Mouse (Mus musculus) thymus, adult 2 months (tissue): Measurements from ENCODE around the gene Eif5. TPM values are rescaled to one million over a fixed set of nuclear protein-coding genes. Genes with fewer than 3 reads are reported as not detected.

ENCODE experiments used
- DNase-seq: peaks from one replicate; pipeline ENCODE4 v3.0.0; 2021
- H3K27ac ChIP-seq: fragments of 200-500 bp; 2 replicates; pipeline ENCODE4 v1.5.1; 2012; ENCODE audit warnings: low read length, control low read depth; ENCODE audit not compliant: control insufficient read depth, insufficient read depth
- H3K27me3 ChIP-seq: fragments of 200-500 bp; 2 replicates; pipeline ENCODE4 v1.6.1; 2012; ENCODE audit warnings: mild to moderate bottlenecking, low read length, moderate library complexity, mixed read lengths; ENCODE audit not compliant: control insufficient read depth, insufficient read depth
- H3K36me3 ChIP-seq: fragments of 200-500 bp; 2 replicates; pipeline ENCODE4 v1.6.1; 2012; ENCODE audit warnings: mild to moderate bottlenecking, low read length, moderate library complexity; ENCODE audit not compliant: control insufficient read depth, insufficient read depth
- H3K4me1 ChIP-seq: fragments of 200-500 bp; replicated peaks from 2 replicates; pipeline ENCODE4 v1.6.1; 2012; ENCODE audit warnings: low read length; ENCODE audit not compliant: control insufficient read depth, insufficient read depth
- H3K4me3 ChIP-seq: fragments of 200-500 bp; 2 replicates; pipeline ENCODE4 v1.5.1; 2012; ENCODE audit warnings: mild to moderate bottlenecking, low read length, control low read depth, moderate library complexity; ENCODE audit not compliant: control insufficient read depth, insufficient read depth
- CTCF ChIP-seq: fragments of 200-500 bp; IDR thresholded peaks from 2 replicates; pipeline ENCODE4 v1.5.1; 2012; ENCODE audit warnings: mild to moderate bottlenecking, control low read depth, low read length, moderate library complexity, borderline replicate concordance; ENCODE audit not compliant: control insufficient read depth, poor library complexity, insufficient read depth; ENCODE audit errors: extremely low read depth
- POLR2A ChIP-seq: fragments of 200-500 bp; IDR thresholded peaks from 2 replicates; pipeline ENCODE4 v1.6.1; 2012; ENCODE audit warnings: mild to moderate bottlenecking, low read length, control low read depth, moderate library complexity; ENCODE audit not compliant: control insufficient read depth, poor library complexity, insufficient read depth; ENCODE audit errors: extremely low read depth
- WGBS: fragments of 180-500 bp; shearing (Covaris S2); methylation state at CpG from one replicate; pipeline ENCODE4 v1.1.7; 2018; 5-methylcytosine and 5-hydroxymethylcytosine counted together
- polyA plus RNA-seq: library from polyadenylated mRNA; depleted of rRNA; stranded (reverse); fragments of >200 nt; gene quantifications from 2 replicates; pipeline ENCODE4 v1.2.3, GENCODE M21; 2012

The Eif5 gene
- polyA plus RNA-seq, 1 experiment = 88.0 TPM

- H3K4me3 ChIP-seq = no peak overlapping the region
- no peaks in the 10 kb centered on the region for H3K36me3 ChIP-seq
- no peaks in the 10 kb centered on the region for H3K27me3 ChIP-seq
- peaks cover 18% of the 10 kb centered on the region for H3K4me1 ChIP-seq
- TF ChIP-seq POLR2A (no peak), CTCF (no peak)
- no peak for DNase-seq
- H3K27ac ChIP-seq = no peak overlapping the region
- WGBS = 91% methylated on average over 7 of the region's 7 CpGs
Observed at GRCm38 (mm10) chr12:111572406-111572805, 34.6 kb downstream of the Eif5 start.

DNA sequence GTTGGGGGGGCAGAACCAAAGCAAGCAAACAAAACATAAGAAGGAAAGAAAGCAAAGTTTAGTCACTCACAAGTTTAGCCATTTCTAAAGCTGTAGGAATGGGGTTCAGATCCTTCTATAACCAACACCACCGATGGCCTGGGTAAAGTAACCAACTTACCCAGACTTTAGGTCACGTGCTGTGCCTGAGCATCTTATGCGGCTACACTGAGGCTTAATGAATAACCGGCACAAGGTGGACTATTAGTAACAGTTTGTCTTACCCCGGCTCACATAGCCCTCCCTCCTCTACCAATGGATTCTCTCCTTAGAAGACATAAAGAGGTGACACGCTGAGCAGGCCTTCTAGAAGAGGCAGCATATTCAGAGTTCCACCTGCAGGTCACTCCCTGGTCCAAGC, 35.5 kb downstream of the Eif5 start:
- TF ChIP-seq POLR2A = no peak
- no peak for TF ChIP-seq CTCF
- DNase-seq = no peak
- no peak overlapping the region for H3K27ac ChIP-seq
- 88% methylated on average over 6 of the region's 6 CpGs for WGBS
- peaks cover 19% of the 10 kb centered on the region for H3K4me1 ChIP-seq
- no peaks in the 10 kb centered on the region for H3K27me3 ChIP-seq
- no peaks in the 10 kb centered on the region for H3K36me3 ChIP-seq
- H3K4me3 ChIP-seq = no peak overlapping the region

DNA sequence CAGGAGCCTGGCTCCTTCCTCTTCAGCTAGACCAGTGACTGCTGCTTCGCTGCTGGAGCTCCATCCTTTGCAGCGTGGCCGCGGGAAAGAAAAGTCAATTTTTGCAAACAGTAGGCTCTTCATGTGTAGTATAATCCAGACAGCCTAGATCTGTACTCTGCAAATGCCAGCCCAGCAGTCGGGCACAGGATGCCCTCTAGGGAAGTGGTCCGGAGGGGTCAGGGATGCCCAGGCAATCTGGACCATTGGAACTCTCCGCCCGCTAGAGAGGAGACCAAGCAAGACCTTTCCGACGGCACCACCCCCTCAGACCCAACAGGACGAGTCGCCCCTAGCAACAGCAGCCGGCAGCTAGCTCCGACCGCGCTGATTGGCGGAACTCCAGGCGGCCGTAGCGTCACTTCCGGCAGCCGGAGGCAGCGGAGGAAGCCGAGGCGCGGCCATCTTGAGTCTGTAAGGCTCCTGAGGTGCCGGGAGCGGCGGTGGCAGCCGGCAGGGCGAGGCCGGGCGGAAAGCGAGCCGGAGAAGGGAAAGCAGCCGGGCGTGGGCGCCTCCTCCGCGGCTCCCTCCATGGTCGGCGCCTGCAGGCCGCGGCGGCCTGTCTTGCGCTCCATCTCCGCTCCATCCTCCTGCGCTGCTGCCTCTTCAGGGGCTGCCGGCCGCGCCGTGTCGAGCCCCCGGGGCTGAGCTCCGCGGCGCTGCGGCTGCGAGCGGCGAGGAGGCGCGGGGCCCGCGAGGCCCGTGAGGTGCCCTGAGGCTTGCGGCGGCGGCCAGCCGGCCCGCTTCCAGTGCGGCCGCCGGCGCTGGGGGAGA, 36.5 kb downstream of the Eif5 start, which contains the start of gene Mark3:
TSS of gene Mark3 (plus strand) at position 450 of the 813 bp plus-strand sequence.
- no peaks in the 10 kb centered on the region for H3K36me3 ChIP-seq
- H3K27me3 ChIP-seq = no peaks in the 10 kb centered on the region
- TF ChIP-seq POLR2A (peak; percentile 86), CTCF (peak; percentile 46; the same call in 1 of the 2 replicates)
- 0 out of 2 replicates have a peak within 1 kb of the TSS, but pooled peaks have one; percentile 30 for H3K27ac ChIP-seq
- peaks cover 19% of the 10 kb centered on the region for H3K4me1 ChIP-seq
- under 1% methylated on average over 71 of the region's 75 CpGs for WGBS
- H3K4me3 ChIP-seq = peak within 1 kb of the TSS; percentile 99
- DNase-seq = peak; percentile 94

DNA sequence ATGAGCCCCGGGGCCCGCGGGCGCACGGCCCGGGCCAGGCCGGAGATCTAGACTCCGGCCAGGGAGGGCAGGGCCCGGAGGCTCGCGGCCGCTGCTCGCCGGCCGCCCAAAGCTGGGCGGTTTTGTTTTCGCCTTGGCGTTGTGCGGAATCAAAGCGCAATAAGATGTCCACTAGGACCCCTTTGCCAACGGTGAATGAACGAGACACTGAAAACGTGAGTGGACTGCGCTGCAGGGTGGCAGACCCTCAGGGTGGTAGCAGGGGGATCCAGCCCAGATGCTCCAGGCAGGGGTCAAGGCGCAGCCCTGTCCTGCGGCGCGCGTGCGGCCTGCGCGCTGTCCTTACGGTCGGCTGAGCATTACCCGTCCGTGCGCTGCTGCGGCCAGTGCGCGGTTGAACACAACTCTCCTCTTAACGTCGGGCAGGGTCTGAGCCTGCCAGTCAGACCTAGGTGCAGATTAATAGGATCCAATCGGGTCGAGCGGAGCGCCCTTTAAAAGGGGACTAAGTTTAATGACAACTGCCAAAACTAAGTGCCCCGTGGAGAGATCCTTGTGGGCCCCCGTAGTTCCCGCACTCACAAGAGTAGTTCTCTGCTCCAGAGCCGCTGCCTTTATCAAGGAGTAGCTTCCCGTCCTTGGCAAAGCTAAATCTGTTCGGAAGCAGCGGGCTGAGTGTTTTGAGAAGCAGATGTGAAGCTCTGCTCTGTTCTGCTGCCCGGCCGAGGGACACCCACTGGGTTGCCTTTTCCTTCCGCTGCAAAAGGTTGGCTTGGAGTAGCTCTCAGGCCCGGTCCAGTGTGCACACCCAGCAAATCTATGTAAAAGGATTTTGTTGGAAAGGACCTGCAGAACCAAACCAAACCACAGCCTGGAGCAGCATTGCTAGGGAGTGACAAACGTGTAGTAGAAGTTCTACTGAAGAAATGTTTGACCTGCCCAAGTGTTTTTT, 37.3 kb downstream of the Eif5 start:
- WGBS = under 1% methylated on average over 58 of the region's 58 CpGs
- Histone ChIP-seq H3K36me3 (no peaks in the 10 kb centered on the region), H3K27me3 (no peaks in the 10 kb centered on the region), H3K4me1 (peaks cover 19% of the 10 kb centered on the region), H3K27ac (no peak overlapping the region), H3K4me3 (peak overlapping the region; percentile 99)
- TF ChIP-seq CTCF = no peak
- peak; percentile 25 for DNase-seq

DNA sequence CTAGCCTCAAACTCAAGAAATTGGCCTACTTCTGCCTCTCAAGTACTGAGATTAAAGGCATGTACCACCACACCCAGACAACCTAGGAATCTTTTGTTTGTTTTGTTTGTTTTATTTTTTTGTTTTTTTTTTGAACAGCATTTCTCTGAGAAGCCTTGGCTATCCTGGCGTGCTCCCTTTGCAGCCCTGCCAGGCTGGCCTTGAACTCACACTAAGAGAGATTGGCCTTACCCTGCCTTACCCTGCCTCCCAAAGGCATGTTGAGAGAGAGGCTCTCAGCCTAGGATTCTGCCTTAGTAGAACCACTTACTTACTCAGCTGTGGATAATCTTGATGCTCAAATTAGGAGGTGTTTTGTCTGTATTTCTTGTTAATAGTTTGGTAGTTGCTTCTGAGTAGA, 45.2 kb downstream of the Eif5 start:
- peaks cover 2% of the 10 kb centered on the region; the same call in 1 of the 2 replicates for H3K4me1 ChIP-seq
- no peak overlapping the region for H3K4me3 ChIP-seq
- DNase-seq = no peak
- no peak overlapping the region for H3K27ac ChIP-seq
- H3K36me3 ChIP-seq = no peaks in the 10 kb centered on the region
- H3K27me3 ChIP-seq = no peaks in the 10 kb centered on the region
- TF ChIP-seq POLR2A (no peak), CTCF (no peak)
- WGBS = 82% methylated on average over 1 of the region's 1 CpGs

GRCm38 (mm10) chr12:111584401-111584800, 46.6 kb downstream of the Eif5 start:
- no peak for TF ChIP-seq CTCF
- no peak for TF ChIP-seq POLR2A
- no peaks in the 10 kb centered on the region for H3K27me3 ChIP-seq
- peaks cover 2% of the 10 kb centered on the region; the same call in 1 of the 2 replicates for H3K4me1 ChIP-seq
- no peak for DNase-seq
- no peaks in the 10 kb centered on the region for H3K36me3 ChIP-seq
- H3K4me3 ChIP-seq = no peak overlapping the region
- WGBS = 81% methylated on average over 1 of the region's 1 CpGs
- no peak overlapping the region for H3K27ac ChIP-seq
